Mouse (Mus musculus) G1E (cell line): ENCODE measurements around the gene Gfpt1. TPM values are rescaled to one million over a fixed set of nuclear protein-coding genes. Genes with fewer than 3 reads are reported as not detected.

Experiments
- ATAC-seq: 2 replicates; pipeline ENCODE4 v1.8.0; 2016; ENCODE audit warnings: mild to moderate bottlenecking; ENCODE audit not compliant: insufficient number of reproducible peaks, poor library complexity, low FRiP score, severe bottlenecking; ENCODE audit errors: extremely low read depth
- DNase-seq: peaks from one replicate; pipeline ENCODE4 v3.0.0; 2012; ENCODE audit warnings: low spot score
- H3K27me3 ChIP-seq: 2 replicates; pipeline ENCODE4 v1.6.1; 2012; ENCODE audit warnings: mild to moderate bottlenecking, low read length, inconsistent platforms; ENCODE audit not compliant: insufficient read depth
- H3K36me3 ChIP-seq: replicated peaks from 2 replicates; pipeline ENCODE3; 2012; ENCODE audit warnings: mild to moderate bottlenecking, inconsistent platforms
- H3K4me1 ChIP-seq: 2 replicates; pipeline ENCODE4 v1.6.1; 2012; ENCODE audit warnings: low read depth, low read length, inconsistent platforms, mixed read lengths; ENCODE audit not compliant: insufficient read depth
- H3K4me3 ChIP-seq: 2 replicates; pipeline ENCODE4 v1.5.1; 2012; ENCODE audit warnings: low read depth, mild to moderate bottlenecking, inconsistent platforms, low read length, moderate library complexity, mixed read lengths
- H3K9me3 ChIP-seq: replicated peaks from 2 replicates; pipeline ENCODE4 v1.6.1; 2012; ENCODE audit warnings: inconsistent platforms
- CTCF ChIP-seq: IDR thresholded peaks from 2 replicates; pipeline ENCODE4 v1.5.1; 2012; ENCODE audit warnings: low read depth, low read length, inconsistent platforms, mixed read lengths
- GATA1 ChIP-seq: IDR thresholded peaks from 2 replicates; pipeline ENCODE4 v1.6.1; 2012; ENCODE audit warnings: borderline replicate concordance, low read length, inconsistent platforms, mixed read lengths
- GATA2 ChIP-seq: IDR thresholded peaks from 2 replicates; pipeline ENCODE4 v1.6.1; 2012; ENCODE audit warnings: low read depth, low read length, inconsistent platforms, borderline replicate concordance
- POLR2AphosphoS5 ChIP-seq: IDR thresholded peaks from 2 replicates; pipeline ENCODE4 v1.6.1; 2012; ENCODE audit warnings: low read depth, low read length, inconsistent platforms; ENCODE audit not compliant: insufficient replicate concordance
- TAL1 ChIP-seq: conservative IDR thresholded peaks from 2 replicates; pipeline ENCODE4 v1.6.1; 2012; ENCODE audit warnings: low read depth, low read length, inconsistent platforms, mixed read lengths
- polyA plus RNA-seq: library from polyadenylated mRNA; stranded (reverse); fragments of >175 nt; gene quantifications from 2 replicates; pipeline ENCODE4 v1.2.3, GENCODE M21; 2012
- total RNA-seq, 2 experiments: library from RNA; stranded (forward) in 1 of 2; stranded (reverse) in 1 of 2; fragments of 200-1000 nt in 1 of 2; fragments of >200 nt in 1 of 2; fragmentation: Nextera tagmentation in 1 of 2; gene quantifications; 2 replicates each; pipeline ENCODE4 v1.2.3; 2014 to 2017

Gfpt1 gene
- total and polyA plus RNA-seq, 3 experiments: 78.7 to 196 (median 99.2) TPM

GRCm38 (mm10) chr6:87004099-87004498 lies 38.5 kb upstream of the Gfpt1 start:
- DNase-seq: no peak
- no peak overlapping the region for H3K4me3 ChIP-seq
- H3K4me1 ChIP-seq: peaks cover 10% of the 10 kb centered on the region
- H3K9me3 ChIP-seq: no peaks in the 10 kb centered on the region
- H3K27me3 ChIP-seq: no peaks in the 10 kb centered on the region
- no peak for ATAC-seq
- peaks cover 30% of the 10 kb centered on the region for H3K36me3 ChIP-seq
- TF ChIP-seq GATA2 (no peak), POLR2AphosphoS5 (no peak), TAL1 (no peak), GATA1 (no peak), CTCF (no peak)

DNA sequence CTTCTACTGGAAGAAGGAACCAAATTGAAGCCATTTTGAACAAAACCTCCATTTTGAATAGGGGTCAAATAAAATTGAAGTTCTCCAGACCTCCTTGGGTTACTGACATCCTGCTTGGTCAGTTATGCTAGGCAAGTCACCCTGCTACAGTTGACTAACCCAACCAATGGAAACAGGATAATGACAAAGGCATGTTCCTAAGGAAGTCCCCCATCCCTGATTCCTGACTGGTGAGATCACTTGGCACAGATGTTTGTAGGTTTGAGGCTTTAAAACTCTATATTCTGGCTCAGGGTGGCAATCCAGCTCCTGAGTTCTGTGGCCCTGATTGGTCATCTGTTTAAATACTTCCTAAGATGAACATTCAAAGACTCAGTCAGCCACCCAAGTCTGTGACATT lies 37.1 kb upstream of the Gfpt1 start:
- H3K9me3 ChIP-seq: no peaks in the 10 kb centered on the region
- H3K27me3 ChIP-seq: no peaks in the 10 kb centered on the region
- no peak overlapping the region for H3K4me3 ChIP-seq
- DNase-seq (no peak), ATAC-seq (no peak)
- peaks cover 18% of the 10 kb centered on the region for H3K36me3 ChIP-seq
- TF ChIP-seq GATA1 (no peak), TAL1 (no peak)
- peaks cover 14% of the 10 kb centered on the region for H3K4me1 ChIP-seq

DNA sequence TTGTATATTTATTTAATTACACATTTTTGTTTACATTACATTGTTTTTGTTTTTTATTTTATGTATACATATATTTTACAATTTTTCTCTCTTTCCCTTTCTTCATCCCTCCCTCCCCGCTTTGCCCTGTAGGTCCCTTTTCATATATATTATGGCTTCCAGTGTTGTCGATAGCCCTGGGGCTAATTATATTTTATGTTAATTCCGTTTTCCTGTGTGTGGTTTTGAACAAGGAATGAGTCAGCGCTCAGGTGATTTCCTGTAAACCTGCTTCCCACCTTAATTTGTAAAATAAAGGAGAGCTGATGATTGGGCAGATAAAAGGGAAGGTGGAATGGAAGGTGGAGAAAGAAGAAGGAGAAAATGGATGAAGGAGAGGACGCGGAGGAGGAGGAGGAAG lies 33.8 kb upstream of the Gfpt1 start, which contains the start of gene Nfu1:
Gene Nfu1, plus strand, starts transcription at position 350 of the 400 bp plus-strand sequence.
- ATAC-seq: no peak
- no peak for DNase-seq
- Histone ChIP-seq H3K27me3 (no peaks in the 10 kb centered on the region), H3K4me3 (peak within 1 kb of the TSS; percentile 79), H3K4me1 (peaks cover 40% of the 10 kb centered on the region), H3K36me3 (peaks cover 29% of the 10 kb centered on the region), H3K9me3 (no peaks in the 10 kb centered on the region)
- TF ChIP-seq GATA2 (no peak), POLR2AphosphoS5 (no peak), TAL1 (no peak), CTCF (no peak), GATA1 (no peak)

DNA sequence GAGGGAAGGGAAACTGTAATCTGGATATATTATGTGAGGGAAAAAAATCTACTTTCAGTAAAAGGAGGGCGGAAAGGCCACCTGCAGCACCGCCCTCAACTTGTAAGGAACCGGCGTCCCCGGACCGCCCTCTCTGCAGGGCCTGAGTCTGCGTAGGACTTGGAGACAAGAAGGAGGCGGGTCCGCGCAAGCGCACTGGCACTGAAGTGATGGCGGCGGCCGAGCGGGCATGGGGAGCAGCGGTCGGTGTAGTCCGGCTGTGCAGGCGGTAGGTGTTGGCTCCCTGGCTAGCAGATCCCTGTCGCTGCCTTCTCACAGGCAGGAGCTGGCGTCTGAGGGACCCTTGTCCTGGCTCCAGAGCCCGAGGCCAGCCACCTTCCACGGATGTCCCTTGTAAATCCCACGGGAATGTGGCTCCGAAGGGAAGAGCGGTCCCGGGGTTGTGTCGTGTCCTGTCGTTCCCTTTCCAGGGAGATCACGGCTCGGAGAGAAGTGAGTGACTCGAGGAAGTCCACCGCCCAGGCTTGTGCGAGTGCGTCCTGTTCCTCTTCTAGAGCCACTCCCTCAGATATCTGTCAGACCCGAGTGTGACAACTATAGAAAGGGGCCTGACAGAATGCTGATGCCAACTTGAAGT lies 32.8 kb upstream of the Gfpt1 start:
- peak; percentile 74 for ATAC-seq
- no peaks in the 10 kb centered on the region for H3K27me3 ChIP-seq
- H3K4me1 ChIP-seq: peaks cover 40% of the 10 kb centered on the region
- H3K4me3 ChIP-seq: peak overlapping the region; percentile 79
- TF ChIP-seq POLR2AphosphoS5: no peak
- TF ChIP-seq CTCF: no peak
- no peak for TF ChIP-seq TAL1
- TF ChIP-seq GATA1: no peak
- TF ChIP-seq GATA2: no peak
- no peaks in the 10 kb centered on the region for H3K9me3 ChIP-seq
- peak; percentile 81 for DNase-seq
- peaks cover 36% of the 10 kb centered on the region for H3K36me3 ChIP-seq

GRCm38 (mm10) chr6:87016916-87017315 lies 25.7 kb upstream of the Gfpt1 start:
- Histone ChIP-seq H3K36me3 (peaks cover 91% of the 10 kb centered on the region), H3K4me1 (peaks cover 30% of the 10 kb centered on the region), H3K27me3 (no peaks in the 10 kb centered on the region), H3K4me3 (no peak overlapping the region), H3K9me3 (peaks cover 6% of the 10 kb centered on the region)
- no peak for ATAC-seq
- TF ChIP-seq POLR2AphosphoS5: no peak
- TF ChIP-seq GATA2: no peak
- TF ChIP-seq GATA1: no peak
- TF ChIP-seq TAL1: no peak
- peak; percentile 63 for TF ChIP-seq CTCF
- DNase-seq: no peak

- ATAC-seq (no peak), DNase-seq (no peak)
- H3K36me3 ChIP-seq: peaks cover 88% of the 10 kb centered on the region
- no peaks in the 10 kb centered on the region for H3K27me3 ChIP-seq
- no peak overlapping the region for H3K4me3 ChIP-seq
- TF ChIP-seq GATA1 (no peak), GATA2 (no peak)
- H3K9me3 ChIP-seq: peaks cover 6% of the 10 kb centered on the region
- peaks cover 12% of the 10 kb centered on the region for H3K4me1 ChIP-seq
Observed at GRCm38 (mm10) chr6:87018874-87019273, 23.8 kb upstream of the Gfpt1 start.
